Mouse (Mus musculus): ENCODE data around the gene Serinc3. TPM values are rescaled to one million over a fixed set of nuclear protein-coding genes. Genes with fewer than 3 reads are reported as not detected.

Gene Serinc3
- polyA plus RNA-seq, 1 experiment from 2014 or later: 33.6 TPM

GRCm38 (mm10) chr2:163617232-163617863 is 27.6 kb downstream of the Serinc3 start:
- H3K27ac ChIP-seq (replicated peaks): no peak overlapping the region

DNA sequence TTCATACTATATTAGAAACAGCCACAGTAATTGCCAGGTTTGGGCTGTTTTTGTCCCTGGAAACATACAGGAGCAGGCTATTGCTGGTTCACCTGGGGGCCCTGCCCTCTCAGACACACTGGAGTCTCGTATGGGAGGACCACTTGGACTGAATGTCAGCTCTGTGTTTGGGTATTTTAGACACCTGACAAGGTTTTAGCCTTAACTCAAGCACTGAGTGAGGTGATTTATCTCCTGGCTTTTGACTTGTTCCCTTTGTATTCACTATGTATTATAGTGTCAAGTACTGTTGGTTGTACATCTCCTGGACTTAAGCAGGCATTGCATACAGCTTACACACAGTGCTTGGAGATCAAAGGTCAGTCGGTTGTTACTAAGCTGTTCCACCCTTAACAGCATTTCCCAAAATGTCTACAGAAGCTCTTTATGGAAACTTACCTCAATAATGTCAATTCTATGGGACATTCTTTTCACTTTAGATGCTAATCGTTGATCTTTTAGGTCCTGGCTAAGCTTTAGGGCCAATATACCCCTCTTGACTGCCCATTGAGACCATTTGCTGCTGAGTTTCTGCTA is 28.2 kb downstream of the Serinc3 start:
- H3K4me1 ChIP-seq: no peaks in the 10 kb centered on the region
- no peaks in the 10 kb centered on the region for H3K27me3 ChIP-seq (replicated peaks)
- H3K4me3 ChIP-seq (replicated peaks): no peak overlapping the region
- 79% methylated on average over 3 of the region's 3 CpGs for WGBS
- peaks cover 85% of the 10 kb centered on the region for H3K36me3 ChIP-seq
- H3K9ac ChIP-seq (replicated peaks): no peak overlapping the region
- no peak overlapping the region for H3K27ac ChIP-seq (replicated peaks)
- no peak for ATAC-seq (ENCODE audit: low FRiP score)
- no peaks in the 10 kb centered on the region for H3K9me3 ChIP-seq (replicated peaks)
- H3K4me2 ChIP-seq: no peak overlapping the region

More at GRCm38 (mm10) chr2:163617232-163617863, 27.6 kb downstream of the Serinc3 start:
- no peak overlapping the region for H3K9ac ChIP-seq (replicated peaks)
- peaks cover 81% of the 10 kb centered on the region for H3K36me3 ChIP-seq
- H3K9me3 ChIP-seq (replicated peaks): no peaks in the 10 kb centered on the region
- no peak overlapping the region for H3K4me2 ChIP-seq
- H3K27me3 ChIP-seq (replicated peaks): no peaks in the 10 kb centered on the region
- WGBS: 85% methylated on average over 3 of the region's 3 CpGs
- no peak for ATAC-seq (ENCODE audit: low FRiP score)
- no peaks in the 10 kb centered on the region for H3K4me1 ChIP-seq
- no peak overlapping the region for H3K4me3 ChIP-seq (replicated peaks)

GRCm38 (mm10) chr2:163615906-163616651 is 28.9 kb downstream of the Serinc3 start:
- H3K4me3 ChIP-seq (replicated peaks): no peak overlapping the region
- H3K27ac ChIP-seq (replicated peaks): no peak overlapping the region
- H3K36me3 ChIP-seq: peaks cover 87% of the 10 kb centered on the region
- no peak overlapping the region for H3K9ac ChIP-seq (replicated peaks)
- H3K9me3 ChIP-seq (replicated peaks): no peaks in the 10 kb centered on the region
- no peak for ATAC-seq (ENCODE audit: low FRiP score)
- H3K4me2 ChIP-seq: no peak overlapping the region
- H3K27me3 ChIP-seq (replicated peaks): no peaks in the 10 kb centered on the region
- no peaks in the 10 kb centered on the region for H3K4me1 ChIP-seq
- 86% methylated on average over 4 of the region's 4 CpGs for WGBS

GRCm38 (mm10) chr2:163615401-163615800 is 29.5 kb downstream of the Serinc3 start:
- peaks cover 86% of the 10 kb centered on the region for H3K36me3 ChIP-seq
- 92% methylated on average over 9 of the region's 9 CpGs for WGBS
- no peak overlapping the region for H3K4me2 ChIP-seq
- no peaks in the 10 kb centered on the region for H3K27me3 ChIP-seq (replicated peaks)
- no peak overlapping the region for H3K9ac ChIP-seq (replicated peaks)
- no peak for ATAC-seq (ENCODE audit: low FRiP score)
- H3K4me1 ChIP-seq: no peaks in the 10 kb centered on the region
- H3K9me3 ChIP-seq (replicated peaks): no peaks in the 10 kb centered on the region
- no peak overlapping the region for H3K27ac ChIP-seq (replicated peaks)
- H3K4me3 ChIP-seq (replicated peaks): no peak overlapping the region

GRCm38 (mm10) chr2:163613990-163614389 is 30.9 kb downstream of the Serinc3 start:
- Histone ChIP-seq H3K27me3 (replicated peaks) (no peaks in the 10 kb centered on the region), H3K36me3 (peaks cover 83% of the 10 kb centered on the region), H3K9me3 (replicated peaks) (no peaks in the 10 kb centered on the region), H3K27ac (replicated peaks) (no peak overlapping the region), H3K4me1 (no peaks in the 10 kb centered on the region), H3K4me3 (replicated peaks) (no peak overlapping the region), H3K4me2 (no peak overlapping the region), H3K9ac (replicated peaks) (no peak overlapping the region)
- 96% methylated on average over 4 of the region's 4 CpGs for WGBS
- no peak for ATAC-seq (ENCODE audit: low FRiP score)

- WGBS: 96% methylated on average over 5 of the region's 5 CpGs
- Histone ChIP-seq H3K27me3 (replicated peaks) (no peaks in the 10 kb centered on the region), H3K9ac (replicated peaks) (no peak overlapping the region), H3K9me3 (replicated peaks) (no peaks in the 10 kb centered on the region), H3K4me2 (no peak overlapping the region), H3K4me1 (no peaks in the 10 kb centered on the region), H3K4me3 (replicated peaks) (no peak overlapping the region), H3K27ac (replicated peaks) (no peak overlapping the region), H3K36me3 (peaks cover 77% of the 10 kb centered on the region)
- no peak for ATAC-seq (ENCODE audit: low FRiP score)
These were observed 31.7 kb downstream of the Serinc3 start for GRCm38 (mm10) chr2:163613206-163613605.

DNA sequence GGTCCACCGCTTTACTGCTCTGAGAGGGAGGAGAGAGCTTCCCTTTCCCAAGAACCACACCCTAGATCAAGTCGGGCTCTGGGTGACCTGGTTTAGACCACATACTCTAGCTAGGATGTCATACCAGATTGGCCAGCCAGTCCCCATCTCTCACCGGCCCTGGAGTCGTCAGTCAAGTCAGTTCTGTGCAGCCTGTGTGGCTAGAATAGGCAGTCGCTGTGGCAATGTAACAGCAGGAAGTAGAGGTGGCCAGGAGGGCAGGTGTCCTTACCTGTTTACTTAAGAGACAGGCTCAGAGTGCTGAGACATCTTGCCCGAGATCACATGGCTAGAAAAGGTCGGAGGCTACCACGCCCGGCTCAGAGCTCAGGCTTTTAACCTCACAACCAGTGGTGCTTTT is 33.8 kb downstream of the Serinc3 start:
- 88% methylated on average over 9 of the region's 9 CpGs for WGBS
- no peak overlapping the region for H3K4me2 ChIP-seq
- H3K4me3 ChIP-seq (replicated peaks): no peak overlapping the region
- no peak for ATAC-seq (ENCODE audit: low FRiP score)
- no peaks in the 10 kb centered on the region for H3K27me3 ChIP-seq (replicated peaks)
- no peak overlapping the region for H3K9ac ChIP-seq (replicated peaks)
- no peaks in the 10 kb centered on the region for H3K9me3 ChIP-seq (replicated peaks)
- peaks cover 74% of the 10 kb centered on the region for H3K36me3 ChIP-seq
- no peak overlapping the region for H3K27ac ChIP-seq (replicated peaks)
- no peaks in the 10 kb centered on the region for H3K4me1 ChIP-seq

DNA sequence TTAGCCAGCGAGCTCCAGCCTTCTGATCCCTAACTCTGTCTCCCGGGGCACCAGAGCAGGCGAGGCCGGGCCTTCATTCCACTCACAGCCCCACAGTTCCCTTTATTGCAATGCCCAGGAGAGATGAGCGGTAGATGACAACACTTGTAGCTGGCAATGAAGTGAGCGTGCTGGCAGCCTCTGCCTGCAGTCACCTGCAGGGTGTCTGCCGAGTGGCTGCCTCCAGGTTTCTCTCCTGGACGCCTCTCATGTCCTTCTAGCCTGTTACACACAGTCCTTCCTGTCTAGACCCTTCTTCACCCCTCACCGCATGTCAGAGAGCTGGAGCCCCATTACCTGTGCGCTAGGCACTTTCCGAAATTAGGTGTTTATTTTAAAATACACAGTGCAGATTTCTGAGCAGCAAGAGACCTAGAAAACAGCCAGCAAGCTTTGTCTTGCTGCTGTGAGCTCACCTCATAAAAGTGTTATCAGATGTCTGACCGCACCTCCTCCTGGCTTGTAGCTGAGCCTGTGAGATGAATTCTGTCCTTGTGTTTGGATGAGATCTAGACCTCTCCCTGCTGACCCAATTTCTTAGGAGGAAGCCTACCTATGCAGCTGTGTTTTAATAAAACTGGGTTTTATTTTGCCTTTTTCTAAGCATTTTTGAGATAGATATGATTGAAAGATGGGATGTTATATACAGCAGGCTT is 35.5 kb downstream of the Serinc3 start:
- H3K4me3 ChIP-seq (replicated peaks): no peak overlapping the region
- no peak overlapping the region for H3K27ac ChIP-seq (replicated peaks)
- H3K4me2 ChIP-seq: no peak overlapping the region
- H3K9ac ChIP-seq (replicated peaks): no peak overlapping the region
- H3K4me1 ChIP-seq: peaks cover 1% of the 10 kb centered on the region; the same call in 1 of the 2 replicates
- no peaks in the 10 kb centered on the region for H3K27me3 ChIP-seq (replicated peaks)
- peaks cover 57% of the 10 kb centered on the region for H3K36me3 ChIP-seq
- ATAC-seq (ENCODE audit: low FRiP score): no peak
- WGBS: 79% methylated on average over 12 of the region's 12 CpGs
- H3K9me3 ChIP-seq (replicated peaks): no peaks in the 10 kb centered on the region

DNA sequence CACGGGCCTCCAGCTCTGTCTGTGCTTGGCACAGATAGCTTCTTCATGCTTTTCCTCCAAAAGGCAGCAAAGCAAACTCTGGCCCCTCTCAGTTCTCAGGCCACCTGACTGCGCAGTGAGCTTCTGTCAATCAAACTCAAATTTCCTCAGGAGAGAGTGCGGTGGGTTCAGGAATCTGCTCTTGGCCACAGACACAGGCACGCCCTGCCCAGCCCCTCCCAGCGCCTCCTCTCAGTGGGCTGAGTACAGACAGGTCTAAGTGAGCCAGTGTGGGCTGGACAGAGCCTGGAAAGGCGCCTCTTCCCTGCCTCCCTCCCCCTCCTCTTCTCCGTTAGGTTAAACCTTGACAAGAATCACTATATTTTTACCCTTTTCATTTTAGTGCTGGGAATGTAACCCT is 36.9 kb downstream of the Serinc3 start:
- Histone ChIP-seq H3K4me3 (replicated peaks) (no peak overlapping the region), H3K9me3 (replicated peaks) (no peaks in the 10 kb centered on the region), H3K4me2 (no peak overlapping the region), H3K9ac (replicated peaks) (no peak overlapping the region), H3K36me3 (peaks cover 44% of the 10 kb centered on the region), H3K4me1 (peaks cover 16% of the 10 kb centered on the region), H3K27me3 (replicated peaks) (no peaks in the 10 kb centered on the region), H3K27ac (replicated peaks) (no peak overlapping the region)
- ATAC-seq (ENCODE audit: low FRiP score): no peak
- WGBS: 92% methylated on average over 7 of the region's 7 CpGs

DNA sequence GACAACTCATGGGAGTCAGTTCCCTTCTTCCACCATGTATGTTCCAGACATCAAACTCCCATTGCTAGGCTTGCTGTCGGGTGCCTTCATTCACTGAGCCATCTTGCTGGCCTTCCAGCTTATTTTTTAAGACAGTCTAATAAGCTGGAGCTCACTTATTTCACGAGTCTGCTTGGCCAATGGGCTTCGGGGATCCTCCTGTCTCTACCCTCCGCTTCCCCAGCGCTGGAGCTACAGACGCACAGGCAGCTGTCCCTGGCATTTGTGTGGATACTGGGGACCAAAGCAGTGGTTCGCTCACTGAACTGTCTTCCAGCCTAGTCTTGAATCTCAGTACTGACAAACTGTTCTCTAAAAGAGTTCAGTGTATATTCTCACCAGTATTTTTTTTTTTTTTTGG is 38.8 kb downstream of the Serinc3 start:
- no peak for ATAC-seq (ENCODE audit: low FRiP score)
- H3K27me3 ChIP-seq (replicated peaks): no peaks in the 10 kb centered on the region
- H3K4me1 ChIP-seq: peaks cover 26% of the 10 kb centered on the region
- H3K9ac ChIP-seq (replicated peaks): no peak overlapping the region
- H3K4me2 ChIP-seq: no peak overlapping the region
- no peak overlapping the region for H3K4me3 ChIP-seq (replicated peaks)
- 86% methylated on average over 7 of the region's 7 CpGs for WGBS
- no peak overlapping the region for H3K27ac ChIP-seq (replicated peaks)
- H3K36me3 ChIP-seq: peaks cover 29% of the 10 kb centered on the region
- H3K9me3 ChIP-seq (replicated peaks): no peaks in the 10 kb centered on the region

- no peaks in the 10 kb centered on the region for H3K9me3 ChIP-seq (replicated peaks)
- peaks cover 26% of the 10 kb centered on the region for H3K4me1 ChIP-seq
- H3K4me3 ChIP-seq (replicated peaks): peak within 1 kb of the TSS; percentile 94
- peak; percentile 93 for ATAC-seq (ENCODE audit: low FRiP score)
- WGBS: 2% methylated on average over 56 of the region's 57 CpGs
- peak within 1 kb of the TSS; percentile 87 for H3K4me2 ChIP-seq
- peak within 1 kb of the TSS; percentile 97 for H3K27ac ChIP-seq (replicated peaks)
- H3K27me3 ChIP-seq (replicated peaks): no peaks in the 10 kb centered on the region
- H3K9ac ChIP-seq (replicated peaks): peak within 1 kb of the TSS; percentile 97
- peaks cover 3% of the 10 kb centered on the region; the same call in 1 of the 2 replicates for H3K36me3 ChIP-seq
These were observed 42.6 kb downstream of the Serinc3 start, which contains the start of gene Ttpal for GRCm38 (mm10) chr2:163602101-163602971. Ttpal (plus strand) TSS chr2:163602314.
